Mouse (Mus musculus) kidney, adult 2 months (tissue): ENCODE measurements around the gene Dlg2.

Source experiments
- CTCF ChIP-seq: fragments of 200-500 bp; conservative IDR thresholded peaks from 2 replicates; pipeline ENCODE4 v1.5.1; 2011; ENCODE audit warnings: low read depth, mild to moderate bottlenecking, control low read depth, low read length, moderate library complexity, mixed read lengths; ENCODE audit not compliant: insufficient read depth, insufficient read length
- POLR2A ChIP-seq: fragments of 200-500 bp; IDR thresholded peaks from one replicate; pipeline ENCODE4 v1.6.1; 2011; ENCODE audit warnings: low read depth, low read length, control low read depth

GRCm38 (mm10) chr7:91893991-91894390 is 1417.5 kb downstream of the Dlg2 start:
- TF ChIP-seq CTCF (no peak), POLR2A (no peak)
